Mouse (Mus musculus): ENCODE measurements around the gene Hand1.

DNA sequence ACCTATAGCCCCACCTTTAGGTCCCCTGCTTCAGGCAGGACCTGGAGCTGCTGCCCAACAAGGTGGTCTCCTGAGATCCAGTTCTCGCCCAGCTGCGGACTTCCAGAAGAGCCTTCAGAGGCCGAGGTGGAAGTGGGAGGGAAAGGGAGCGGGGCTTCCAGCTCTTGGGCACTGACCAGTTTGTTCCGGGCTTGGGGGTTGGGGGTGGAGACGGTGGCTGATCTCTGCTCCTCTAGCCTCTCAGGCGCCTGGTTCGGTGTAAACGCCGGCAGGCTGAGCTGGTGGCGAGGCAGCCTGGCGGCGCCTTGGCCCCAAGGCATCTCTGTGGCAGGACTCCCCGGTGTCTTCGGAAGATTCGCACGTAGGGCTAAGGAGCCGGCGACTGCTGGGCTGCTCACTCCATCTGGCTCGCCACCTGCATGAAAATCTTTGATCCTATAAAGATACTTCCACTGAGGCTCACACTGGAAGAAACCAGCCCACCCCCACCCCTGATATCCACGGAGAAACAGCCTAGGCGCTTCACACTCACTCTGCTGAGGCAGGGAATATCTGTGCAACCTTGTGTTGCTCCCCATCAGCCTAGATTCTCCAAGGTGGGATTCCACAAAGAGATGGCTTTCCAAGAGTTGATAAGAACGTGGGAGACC, at the start of gene Hand1:
- TF ChIP-seq CTCF (IDR thresholded peaks at IDR 0.05; ENCODE audit: extremely low read depth, insufficient read depth, low read length): no peak
- no peak for TF ChIP-seq POLR2A (IDR thresholded peaks at IDR 0.05; ENCODE audit: extremely low read depth, insufficient read depth, low read length)

Measured in cortical plate, adult 2 months (tissue).